Mouse (Mus musculus): Measurements from ENCODE around the gene Gars.

DNA sequence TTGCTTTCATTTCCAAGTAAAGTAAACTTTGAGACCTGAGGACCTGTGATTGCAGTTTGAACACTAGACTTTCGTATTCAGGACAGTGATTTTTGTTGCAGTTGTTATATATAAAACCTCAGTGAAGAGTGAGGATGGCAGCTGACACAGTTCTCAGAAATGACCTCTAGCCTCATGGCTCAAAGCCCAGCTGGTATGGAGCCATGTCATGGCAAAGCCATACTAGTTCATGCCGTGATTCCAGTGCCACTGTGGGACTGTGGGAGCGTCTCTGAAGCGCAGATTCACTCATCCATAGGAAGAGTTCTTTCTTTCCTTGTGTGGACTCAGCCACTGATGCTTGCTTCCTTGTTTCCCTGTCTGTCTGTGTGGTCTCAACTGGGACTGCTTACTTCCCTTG lies 16.7 kb downstream of the Gars start:
- TF ChIP-seq CTCF (IDR thresholded peaks at IDR 0.05) (no peak), POLR2A (IDR thresholded peaks at IDR 0.05; ENCODE audit: insufficient read depth, low read depth, low read length) (no peak)

Data from heart, adult 2 months (tissue).